Mouse (Mus musculus): ENCODE results near the gene Slc1a5.

Slc1a5 gene

DNA sequence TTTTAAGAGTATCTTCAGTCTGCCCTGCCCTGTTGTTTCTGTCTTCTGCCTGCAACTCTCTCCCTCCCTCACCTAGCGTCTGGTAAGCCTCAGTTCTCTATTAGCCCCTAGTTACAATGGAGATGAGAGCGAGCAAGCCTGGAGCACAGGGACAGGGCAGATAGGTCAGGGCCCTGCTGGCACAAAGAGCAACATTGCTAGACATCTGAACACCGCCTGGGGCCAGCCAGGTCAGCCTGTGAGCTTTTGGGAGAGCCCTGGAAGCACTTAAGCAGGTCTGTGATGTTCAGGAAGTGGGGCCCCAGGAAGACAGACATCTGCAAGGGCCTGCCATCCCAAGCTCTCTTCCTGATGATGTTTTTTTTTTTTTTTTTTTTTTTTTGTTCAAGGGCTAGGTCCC is 40.0 kb downstream of the Slc1a5 start:
- peak; percentile 38 for DNase-seq

DNA sequence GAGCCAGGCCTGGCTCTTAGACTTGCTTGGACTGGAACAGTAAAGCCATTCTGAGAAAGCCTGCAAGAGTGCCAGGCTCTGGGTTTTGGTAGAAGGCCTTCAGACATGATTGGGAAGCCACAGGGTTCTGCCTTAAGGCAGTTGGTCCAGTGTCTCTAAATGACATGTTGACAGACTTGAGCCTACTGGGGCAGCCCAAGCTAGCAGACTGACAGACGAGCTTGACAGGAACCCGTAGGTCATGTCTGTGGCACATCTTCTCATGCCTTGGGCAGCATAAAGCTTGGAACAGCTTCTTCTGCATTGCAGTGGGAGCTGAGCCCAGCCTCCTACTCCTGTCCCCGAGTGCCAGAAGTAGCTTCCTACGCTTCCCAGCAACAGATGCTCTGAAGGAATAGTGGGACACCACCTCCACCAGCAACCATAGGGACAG is 40.5 kb downstream of the Slc1a5 start:
- no peak for DNase-seq

DNA sequence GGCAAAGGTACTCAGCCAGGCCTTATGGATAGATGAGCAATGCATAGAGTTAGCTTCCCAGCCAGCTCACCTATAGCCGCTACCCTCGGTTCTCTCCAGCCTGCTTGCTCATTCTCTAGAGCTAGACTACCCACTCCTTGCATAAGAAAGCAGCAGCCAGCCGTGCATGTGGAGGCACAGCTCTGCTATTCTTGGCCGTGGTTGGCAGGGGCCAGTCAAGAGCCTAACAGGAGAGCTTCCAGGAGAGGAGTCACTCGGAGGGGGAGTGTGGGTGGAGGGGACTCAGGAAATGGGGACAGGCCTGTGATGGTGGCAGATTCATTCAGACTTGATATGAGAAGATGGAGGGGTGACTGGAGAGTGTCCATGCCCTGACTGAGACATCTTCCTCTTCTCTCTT is 42.6 kb downstream of the Slc1a5 start:
- no peak for DNase-seq

DNA sequence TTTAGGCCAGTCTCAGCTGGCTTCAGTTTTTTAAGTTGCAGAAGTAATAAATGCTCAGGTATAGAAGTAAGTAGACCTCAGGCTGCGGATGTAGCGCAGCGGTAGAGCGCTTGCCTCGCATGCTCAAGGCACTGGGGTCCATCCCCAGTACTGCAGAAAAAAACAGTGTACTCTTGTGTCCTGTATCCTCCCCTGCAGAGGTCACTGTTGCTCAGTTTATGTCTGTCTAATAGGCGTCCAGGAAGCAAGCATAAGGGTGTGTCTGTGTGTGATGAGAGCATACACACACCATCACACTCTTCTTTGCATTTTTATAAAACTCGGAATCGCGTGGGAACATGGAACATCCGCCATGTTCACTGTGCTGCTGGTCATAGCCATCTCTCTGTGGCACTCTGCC is 44.6 kb downstream of the Slc1a5 start:
- peak; percentile 30 for DNase-seq

DNA sequence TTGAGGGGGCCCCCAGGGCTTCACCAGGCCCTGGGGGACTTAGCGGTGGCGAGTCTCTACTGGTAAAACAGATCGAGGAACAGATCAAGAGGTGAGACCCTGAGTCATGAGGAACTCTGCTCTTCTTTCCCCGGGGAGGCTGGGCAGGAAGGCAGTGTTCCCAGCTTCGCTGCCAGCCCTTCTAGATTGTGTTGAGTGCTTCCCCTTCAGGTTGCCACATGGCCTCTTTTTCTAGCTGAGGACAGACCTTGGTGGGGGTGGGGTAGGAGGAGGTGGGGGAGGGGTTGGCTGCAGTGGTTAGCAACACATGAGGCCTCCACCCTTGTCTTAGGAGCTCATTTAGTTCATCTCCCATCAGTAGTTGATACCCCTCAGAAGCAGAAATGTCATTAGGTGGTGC is 45.4 kb downstream of the Slc1a5 start:
- no peak for DNase-seq

DNA sequence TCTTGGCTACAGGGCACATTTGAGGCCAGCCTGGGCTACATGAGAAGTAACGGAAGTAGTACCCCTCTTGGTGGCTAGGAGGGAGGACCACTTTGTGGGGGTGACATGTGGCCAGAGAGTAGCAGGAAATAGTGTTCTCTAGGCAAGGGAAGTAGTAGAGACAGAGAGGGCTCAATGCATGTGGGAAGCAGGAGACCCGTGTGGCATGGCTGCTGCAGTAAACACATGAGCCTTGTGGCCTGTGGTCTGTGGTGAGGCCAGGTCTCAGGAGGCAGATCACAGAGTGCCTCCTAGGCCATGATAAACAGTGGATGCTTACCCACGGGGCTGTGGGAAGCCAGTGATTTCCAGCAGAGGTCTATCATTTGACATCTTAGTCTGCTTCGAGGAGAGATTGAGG is 46.1 kb downstream of the Slc1a5 start:
- no peak for DNase-seq

DNA sequence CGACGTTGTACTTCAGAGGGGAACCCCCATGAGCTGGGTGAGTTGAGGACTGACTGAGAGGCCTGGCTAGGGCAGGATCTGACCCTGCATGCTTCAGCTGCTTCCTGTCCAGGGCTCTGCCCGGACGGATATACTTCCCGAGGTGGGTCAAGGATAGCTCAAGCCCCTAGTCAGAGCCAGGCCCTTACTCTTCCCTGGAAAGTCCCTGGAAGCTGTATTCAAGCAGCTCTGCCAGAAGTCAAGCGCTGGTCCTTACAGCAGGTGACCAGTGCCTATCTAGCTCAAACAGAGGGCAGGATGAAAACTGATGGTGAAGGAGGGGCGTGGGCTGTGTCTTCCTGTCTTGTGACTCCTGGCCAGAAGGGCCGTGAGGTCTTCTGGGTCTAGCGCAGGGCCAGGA is 49.3 kb downstream of the Slc1a5 start:
- no peak for DNase-seq

DNA sequence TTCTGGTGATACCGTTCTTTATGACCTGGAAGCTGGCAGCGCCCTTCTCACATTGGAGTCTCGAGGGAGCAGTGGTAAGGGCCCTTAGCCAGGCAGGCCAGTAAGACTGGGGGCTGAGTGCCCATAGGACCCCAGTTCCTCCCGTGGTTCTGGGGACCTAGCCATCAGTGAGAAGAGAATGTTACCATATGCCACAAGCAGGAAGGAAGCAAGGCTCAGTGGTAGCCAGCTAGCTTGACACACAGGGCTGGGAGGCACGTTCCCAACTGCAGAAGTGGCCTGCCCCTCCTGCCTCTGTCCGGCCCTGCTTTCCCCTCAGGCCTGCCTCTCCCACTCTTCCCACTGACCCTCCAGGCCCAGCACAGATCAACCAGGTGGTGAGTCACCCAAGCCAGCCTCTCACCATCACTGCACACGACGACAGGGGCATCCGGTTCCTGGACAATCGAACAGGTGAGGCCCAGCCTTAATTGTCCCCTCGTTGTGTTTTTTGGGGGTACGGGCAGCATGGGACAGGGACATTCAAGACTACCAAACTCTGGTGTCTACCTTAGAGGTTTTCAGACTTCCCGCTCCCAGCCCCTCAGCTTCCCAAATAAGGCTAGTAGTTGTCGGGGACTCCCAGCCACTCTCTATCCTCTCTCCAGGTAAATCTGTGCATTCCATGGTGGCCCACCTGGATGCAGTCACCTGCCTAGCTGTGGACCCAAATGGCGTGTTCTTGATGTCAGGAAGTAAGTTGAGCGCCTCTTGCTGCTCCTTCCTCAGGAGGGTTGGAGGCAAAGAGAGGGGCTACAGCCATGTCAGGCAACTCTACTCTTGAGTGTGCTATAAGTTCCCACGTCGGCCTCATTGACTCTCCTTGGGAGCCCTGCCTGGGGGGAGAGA is 57.0 kb downstream of the Slc1a5 start:
- no peak for DNase-seq

DNA sequence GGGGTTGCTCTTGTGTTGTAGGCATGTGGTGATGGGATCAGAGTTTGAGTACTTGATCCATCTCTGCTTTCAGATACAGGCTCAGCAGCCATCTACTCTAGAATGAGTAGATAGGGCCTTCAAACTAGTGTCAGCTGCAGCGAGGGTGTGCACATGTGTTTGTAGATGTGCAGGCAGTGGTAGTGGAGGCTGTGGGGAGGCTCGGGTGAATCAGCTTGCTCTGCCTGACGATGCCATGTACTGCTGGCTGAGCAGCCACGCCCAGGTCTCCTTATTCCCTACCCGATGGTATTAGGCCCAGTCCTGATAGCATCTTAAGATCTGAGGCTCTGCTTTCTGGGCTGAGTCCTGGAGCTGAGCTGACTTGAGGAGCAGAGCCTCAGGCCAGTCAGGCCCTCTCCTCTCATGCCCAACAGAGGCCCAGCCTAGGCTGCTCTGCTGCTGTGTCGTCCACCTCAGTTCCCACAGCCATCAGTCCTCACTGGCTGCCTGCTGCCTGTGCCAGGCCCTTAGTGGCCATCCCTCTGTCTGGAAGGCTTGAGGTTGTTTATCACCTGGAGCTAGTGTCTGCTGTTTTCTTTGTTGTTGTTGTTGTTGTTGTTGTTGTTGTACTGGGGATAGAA is 57.8 kb downstream of the Slc1a5 start:
- no peak for DNase-seq

DNA sequence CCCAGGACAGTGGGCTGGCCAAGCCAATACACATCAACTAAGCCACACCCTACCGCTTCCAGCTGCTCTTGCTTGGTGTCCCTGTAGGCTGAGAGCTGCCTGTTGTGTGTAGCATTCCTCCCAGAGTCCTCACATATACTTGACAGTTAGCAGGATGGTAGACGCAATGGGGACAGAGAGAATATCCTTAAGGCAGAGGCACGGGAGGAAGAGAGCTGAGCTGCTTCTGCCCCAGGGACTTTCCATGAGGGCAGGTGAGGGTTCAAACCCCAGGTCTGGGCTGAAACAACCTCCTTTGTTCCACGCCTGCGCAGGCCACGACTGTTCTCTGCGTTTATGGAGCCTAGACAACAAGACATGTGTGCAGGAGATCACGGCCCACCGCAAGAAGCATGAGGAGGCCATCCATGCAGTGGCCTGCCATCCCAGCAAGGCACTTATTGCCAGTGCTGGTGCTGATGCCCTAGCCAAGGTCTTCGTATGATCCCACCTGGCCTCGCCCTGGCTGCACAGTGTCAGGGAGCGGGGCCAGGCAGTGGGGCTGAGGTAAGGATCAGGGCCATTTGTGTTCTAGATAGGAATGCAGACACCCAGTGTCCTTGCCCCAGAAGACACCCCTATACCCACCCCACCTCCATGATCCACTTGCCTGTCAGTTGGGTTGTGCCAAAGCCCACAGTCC is 58.4 kb downstream of the Slc1a5 start:
- DNase-seq, result no peak

DNA sequence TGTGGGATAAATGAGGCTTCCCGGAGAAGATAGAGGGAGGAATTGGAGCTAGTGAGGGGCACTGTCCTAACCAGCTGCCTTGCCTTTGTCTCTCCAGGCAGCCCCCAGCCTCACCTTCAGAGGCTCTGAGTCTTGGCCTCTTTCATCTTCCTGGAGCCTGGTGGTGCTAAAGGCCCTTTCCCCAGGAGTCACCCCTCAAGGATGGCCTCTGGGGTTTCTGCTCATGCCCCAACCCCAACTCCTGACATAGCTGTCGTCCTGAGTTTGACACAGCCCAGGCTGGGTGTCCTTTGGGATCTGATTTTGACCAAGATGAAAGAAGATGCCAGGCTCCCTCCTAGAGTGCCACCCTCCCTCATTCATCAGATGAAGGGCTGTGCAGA is 59.0 kb downstream of the Slc1a5 start:
- DNase-seq, result no peak

DNA sequence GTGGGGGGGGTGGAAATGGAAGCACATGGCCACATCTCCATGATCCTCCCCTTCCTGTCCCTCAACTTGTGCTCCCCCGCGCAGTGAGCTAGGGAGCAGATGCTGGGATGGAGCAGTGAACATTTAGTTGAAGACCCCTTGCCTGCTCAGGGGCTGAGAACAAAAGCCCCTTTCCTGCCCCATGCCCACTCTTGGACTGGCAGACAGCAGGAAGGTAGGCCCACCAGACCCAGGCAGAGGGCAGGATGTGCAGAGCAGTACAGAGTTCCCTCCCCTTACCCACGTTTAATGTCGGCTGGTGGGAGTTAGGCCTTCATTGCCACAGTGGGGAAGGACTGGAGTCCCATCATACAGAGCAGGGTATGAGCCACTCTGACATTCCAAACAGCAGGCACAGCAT is 59.9 kb downstream of the Slc1a5 start:
- no peak for DNase-seq

DNA sequence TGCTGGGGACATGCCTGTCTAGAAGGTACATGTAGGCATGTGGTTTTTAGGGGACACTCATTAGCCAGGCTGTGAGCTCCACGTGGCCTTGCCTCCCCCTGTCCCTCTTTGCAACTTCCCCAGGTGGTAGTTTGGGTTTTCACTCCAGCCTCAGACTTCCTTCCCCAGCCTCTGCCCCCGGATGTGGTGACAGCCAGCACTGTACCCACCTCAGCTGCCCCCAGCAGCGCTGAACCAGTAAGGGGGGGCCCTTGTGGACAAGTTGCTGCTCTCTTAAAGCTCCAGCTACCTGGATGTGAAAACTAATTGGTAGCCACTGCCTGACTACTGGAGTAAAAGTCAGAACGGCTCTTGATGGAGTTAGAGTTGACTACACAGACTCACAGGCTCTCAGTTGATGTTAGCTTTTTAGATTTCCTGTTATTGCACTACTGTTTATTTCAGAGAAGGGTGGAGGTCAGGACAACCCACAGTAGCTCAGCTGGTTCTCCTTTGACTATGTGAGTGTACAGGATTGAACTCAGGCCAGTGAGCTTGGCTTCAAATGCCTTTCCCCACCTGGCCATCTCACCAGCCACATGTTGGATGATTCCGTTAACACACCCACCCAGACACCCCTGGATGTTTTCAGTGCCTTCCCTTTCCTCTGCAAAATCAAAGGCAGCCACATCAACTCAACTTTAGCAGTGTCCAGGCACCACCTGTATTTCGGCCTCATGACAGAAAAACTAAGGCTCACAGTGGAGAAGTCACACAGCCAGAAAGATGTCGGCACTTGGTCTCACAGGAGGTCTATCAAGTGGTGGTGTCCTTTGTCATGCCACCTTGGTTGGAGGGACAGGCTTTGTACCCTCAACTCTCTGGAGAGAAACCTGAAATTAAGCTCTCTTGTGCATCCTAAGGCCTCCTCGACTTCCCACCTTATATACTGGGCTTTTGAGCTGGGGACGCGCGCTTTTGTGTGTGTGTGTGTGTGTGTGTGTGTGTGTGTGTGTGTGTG is 60.7 kb downstream of the Slc1a5 start:
- no peak for DNase-seq

DNA sequence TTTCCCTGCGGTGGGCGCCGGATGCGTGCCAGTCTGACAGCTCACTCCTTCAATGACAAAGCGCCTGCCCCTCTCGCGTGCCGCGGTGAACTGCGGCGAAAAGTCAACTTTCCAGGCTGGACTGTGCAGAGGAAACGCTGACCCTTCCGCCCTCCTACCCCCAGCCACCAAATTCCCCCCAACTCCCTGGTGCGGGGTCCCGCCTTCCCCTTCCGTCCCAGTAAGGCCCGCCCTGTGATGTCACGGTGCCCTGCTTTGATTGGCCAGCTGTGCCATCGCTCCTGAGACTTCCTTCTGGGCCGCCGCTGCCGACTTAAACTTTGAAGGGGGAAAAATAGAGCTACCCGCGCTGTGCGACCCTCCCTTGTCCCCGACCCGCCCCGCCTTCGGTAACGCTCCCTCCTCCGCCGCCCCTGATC is 61.5 kb downstream of the Slc1a5 start, which contains the start of gene Prkd2:
TSS of gene Prkd2 (plus strand) at position 258 of the 419 bp plus-strand sequence.
- peak; percentile 94 for DNase-seq

DNA sequence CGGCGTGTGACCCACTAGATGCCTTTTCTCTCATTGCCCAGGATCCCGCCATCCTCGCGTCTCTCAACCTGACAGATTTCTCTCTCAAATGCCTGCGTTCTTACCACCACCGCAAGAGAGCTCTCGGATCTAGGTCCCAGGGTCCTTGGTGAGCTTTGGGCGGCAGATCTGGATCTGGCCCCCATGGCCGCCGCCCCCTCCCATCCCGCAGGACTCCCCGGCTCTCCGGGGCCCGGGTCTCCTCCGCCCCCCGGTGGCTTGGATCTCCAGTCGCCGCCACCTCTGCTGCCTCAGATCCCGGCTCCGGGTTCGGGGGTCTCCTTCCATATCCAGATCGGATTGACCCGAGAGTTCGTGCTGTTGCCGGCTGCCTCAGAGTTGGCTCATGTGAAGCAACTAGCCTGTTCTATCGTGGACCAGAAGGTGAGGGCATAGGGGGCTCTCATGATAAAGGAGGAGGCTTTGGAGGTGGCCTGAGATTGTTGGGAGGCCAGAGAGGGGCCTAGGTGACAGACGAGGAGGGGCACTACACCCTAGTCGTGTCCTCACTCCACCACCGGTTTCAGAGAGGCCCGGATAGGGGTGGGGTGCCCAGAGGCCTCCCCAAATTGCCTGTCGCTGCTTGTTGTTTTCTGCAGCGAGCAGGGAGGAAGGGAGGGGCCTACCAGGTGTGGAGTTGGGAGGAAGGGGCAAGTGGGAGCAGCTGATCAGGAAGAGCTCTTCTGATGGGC is 62.5 kb downstream of the Slc1a5 start:
- DNase-seq, result peak; percentile 26

DNA sequence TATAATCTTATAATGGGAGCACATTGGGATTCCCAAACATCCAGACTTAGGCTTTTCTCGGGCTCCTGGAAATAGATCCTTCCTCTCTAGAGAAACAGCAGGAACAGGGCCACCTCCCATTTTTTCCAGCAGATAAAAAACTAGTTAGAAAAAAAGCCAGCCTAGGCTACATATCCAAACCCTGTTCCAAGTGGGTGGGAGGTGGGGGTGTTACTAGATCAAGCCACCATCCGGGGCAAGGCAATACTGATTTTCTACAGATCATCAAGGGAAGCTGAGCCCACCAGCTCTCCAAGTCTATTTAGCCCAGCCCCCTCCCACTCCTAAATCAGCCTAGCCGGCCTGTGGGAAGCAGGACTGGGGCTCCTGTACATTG is 63.5 kb downstream of the Slc1a5 start:
- DNase-seq, result no peak

DNA sequence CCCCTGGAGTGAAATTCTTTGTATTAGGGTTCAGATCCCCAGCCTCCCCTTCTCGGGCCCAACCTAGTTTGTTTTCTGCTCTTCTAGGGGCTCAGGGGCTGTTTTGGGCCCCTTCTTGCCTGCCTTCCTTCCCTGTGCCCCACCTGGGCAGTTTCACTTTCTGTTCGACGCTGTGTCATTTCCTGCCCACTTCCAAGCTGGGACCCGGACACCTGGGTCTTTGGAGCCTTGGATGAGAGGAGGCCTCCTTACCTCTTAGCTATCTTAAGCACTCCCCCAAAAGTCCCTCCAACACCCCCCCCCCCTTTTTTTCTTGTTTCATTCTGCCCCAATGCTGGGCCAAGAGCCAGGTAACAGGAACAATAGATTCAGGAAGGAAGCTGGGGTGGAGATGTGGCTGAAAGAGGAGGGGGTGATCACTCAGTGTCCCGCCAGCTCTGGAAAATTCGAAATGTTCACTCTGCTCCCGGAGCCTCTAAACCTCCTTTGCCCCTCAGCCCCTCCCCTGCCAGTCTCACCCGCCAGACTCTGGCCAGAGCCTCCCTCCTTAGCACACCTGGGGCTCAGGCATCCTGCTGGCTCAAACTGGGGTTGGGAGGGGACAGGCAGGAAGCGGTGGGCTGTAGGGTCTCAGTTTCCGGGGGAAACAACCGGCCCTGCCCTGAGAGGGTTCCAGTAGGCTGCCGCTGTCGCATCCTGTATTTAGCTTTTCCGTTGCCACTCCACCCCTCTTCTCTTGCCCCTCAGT is 64.1 kb downstream of the Slc1a5 start:
- no peak for DNase-seq

DNA sequence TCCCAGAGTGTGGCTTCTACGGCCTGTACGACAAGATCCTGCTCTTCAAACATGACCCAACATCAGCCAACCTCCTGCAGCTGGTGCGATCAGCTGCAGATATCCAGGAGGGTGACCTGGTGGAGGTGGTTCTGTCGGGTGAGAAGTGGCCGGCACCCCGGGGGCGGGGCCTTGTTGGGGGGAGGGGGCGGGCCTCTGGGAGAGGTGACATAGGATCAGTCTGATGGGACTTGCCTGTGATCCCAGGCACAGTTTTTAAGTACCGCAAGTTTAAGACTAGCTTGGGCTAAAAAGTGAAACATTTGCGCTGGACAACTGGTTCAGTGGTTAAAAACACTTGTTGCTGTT is 64.7 kb downstream of the Slc1a5 start:
- no peak for DNase-seq

DNA sequence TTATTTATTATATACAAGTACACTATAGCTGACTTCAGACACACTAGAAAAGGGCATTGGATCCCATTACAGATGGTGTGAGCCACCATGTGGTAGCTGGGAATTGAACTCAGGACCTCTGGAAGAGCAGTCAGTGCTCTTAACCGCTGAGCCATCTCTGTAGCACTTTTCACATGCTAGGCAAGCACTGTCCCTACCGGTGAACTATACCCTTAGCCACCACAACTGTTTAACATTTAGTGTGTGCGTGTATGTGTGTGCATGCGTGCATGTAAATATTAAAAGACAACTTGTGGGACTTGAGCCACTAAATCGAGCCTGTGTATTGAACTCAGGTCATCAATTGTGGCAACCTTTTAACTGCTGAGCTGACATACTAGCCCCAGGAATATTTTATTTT is 65.6 kb downstream of the Slc1a5 start:
- no peak for DNase-seq

DNA sequence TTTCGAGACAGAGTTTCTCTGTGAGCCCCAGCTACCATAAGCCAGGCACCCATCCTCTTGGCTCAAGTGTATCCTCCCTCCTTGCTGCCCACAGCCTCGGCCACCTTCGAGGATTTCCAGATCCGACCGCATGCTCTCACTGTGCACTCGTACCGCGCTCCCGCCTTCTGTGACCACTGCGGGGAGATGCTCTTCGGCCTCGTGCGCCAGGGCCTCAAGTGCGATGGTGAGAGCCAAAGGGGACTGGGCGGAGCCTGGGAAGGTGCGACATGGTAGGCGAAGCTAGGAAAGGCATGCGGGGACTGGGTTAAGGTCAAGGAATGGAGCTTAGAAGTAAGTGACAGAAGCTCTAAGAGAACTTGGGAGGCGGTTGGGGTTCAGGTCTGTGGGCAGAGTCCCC is 66.4 kb downstream of the Slc1a5 start:
- DNase-seq, result no peak

Data from embryo, embryonic 11 days (tissue).